Mouse (Mus musculus): ENCODE measurements around the gene Lamb3.
A peak's percentile ranks its signal among the peaks of the same experiment; 100 is the strongest.

Lamb3 gene

DNA sequence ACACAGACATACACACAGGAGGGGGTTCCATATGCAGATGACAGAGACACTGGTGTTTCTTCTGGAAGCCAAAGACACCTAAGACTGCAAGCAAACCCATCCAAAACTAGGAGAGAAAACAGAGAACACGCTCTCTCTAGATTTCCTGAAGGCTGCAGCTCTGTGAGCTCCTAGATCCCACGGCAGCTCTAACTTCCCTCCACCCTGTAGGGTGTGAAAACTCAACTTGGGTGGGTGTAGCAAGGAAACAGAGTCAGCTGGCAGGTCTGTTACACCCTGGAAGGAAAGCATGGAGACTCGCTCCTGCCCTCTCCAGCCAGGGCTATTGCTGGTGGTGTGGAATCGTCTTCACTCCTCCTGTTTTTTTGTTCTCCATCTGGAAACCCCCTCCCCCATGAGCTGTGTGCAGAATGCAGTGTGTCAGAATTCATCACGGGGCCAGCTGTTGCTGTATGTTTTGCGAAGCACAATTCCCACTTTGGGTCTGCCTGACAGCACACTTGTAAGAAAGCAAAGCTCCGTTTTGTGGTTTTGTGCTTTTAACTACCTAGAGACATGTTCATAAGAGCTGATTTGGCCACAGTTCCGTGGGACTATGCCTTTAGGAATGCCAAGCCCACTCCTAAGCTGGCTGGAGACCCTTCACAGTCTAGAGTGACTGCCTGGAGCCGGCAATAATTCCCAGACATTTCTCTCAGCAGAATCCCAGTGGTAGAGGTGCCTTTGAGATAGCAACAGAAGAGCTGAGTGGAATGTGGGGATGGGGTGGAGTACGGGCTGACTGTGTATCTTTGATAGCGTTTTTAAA is 174.3 kb downstream of the Lamb3 start:
- DNase-seq (ENCODE audit: low read depth, low spot score), result no peak

DNA sequence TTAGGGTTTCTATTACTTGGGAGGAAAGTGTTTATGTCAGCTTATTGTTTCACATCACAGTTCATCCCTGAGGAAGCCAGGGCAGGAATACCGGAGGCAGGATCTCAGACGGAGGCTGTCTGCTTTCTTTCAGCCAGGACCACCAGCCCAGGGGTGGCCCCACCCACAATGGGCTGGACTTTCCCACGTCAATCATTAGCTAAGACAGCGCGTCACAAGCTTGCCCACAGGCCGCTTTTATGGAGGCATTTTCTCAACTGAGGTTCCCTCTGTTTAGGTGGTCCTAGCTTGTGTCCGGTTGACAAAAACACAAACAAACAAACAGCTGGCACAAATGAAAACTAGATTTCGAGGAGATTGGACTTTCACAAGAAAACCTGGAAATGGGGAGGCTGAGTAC is 174.9 kb downstream of the Lamb3 start:
- DNase-seq (ENCODE audit: low read depth, low spot score), result no peak

DNA sequence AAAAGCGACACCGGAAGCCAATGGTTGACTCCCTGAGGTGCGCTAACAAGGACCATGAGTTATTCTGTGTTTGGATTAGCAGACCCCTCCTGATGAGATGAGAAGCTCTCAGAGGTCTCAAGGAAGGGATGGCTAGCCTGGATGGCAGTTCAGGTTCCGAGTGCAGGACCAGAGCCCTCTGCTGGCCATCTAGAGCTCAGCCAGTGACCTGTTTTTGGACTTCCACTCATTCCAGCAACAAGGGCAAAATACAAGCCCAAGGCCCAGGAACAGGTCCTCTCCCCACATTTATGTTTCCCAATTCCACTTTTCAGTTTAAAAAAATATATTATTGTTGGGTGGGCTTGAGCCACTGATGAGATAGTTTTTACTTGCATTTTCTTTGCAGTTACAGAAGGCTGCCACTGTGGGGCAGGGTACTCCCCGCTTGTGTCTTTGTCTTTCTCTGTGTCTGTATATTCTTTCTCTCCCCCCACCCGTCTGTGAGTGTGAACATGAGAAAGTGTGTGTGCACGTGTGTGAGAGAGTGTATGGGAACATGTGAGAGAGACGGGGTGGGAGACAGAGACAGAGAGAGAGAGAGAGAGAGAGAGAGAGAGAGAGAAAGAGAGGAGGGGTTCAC is 175.5 kb downstream of the Lamb3 start:
- DNase-seq (ENCODE audit: low read depth, low spot score), result peak; percentile 58

- DNase-seq (ENCODE audit: low read depth, low spot score), result peak; percentile 91
Measured at GRCm38 (mm10) chr1:193386136-193386535, 178.6 kb downstream of the Lamb3 start.

- DNase-seq (ENCODE audit: low read depth, low spot score), result peak; percentile 23
Measured at GRCm38 (mm10) chr1:193387241-193387640, 179.7 kb downstream of the Lamb3 start.

- DNase-seq (ENCODE audit: low read depth, low spot score), result no peak
Measured at GRCm38 (mm10) chr1:193389505-193389904, 182.0 kb downstream of the Lamb3 start.

- DNase-seq (ENCODE audit: low read depth, low spot score), result no peak
Measured at GRCm38 (mm10) chr1:193390004-193390403, 182.5 kb downstream of the Lamb3 start.

DNA sequence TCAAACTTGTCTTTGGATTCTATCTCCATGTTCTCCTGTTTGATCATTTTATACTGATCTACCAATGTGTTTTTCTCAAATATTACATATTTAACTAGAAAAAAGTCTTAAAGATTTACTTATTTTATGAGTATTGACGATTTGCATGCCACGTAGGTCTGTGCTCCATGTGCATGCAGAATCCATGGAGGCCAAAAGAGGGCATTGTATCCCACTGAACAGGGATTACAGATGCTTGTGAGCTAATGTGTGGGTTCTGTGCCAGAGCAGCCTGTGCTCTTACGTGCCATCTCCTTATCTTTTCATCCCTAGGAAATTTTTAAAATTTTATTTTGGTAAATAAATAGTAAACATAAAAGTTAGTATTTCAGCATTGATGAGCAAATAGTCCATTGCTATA is 184.8 kb downstream of the Lamb3 start:
- DNase-seq (ENCODE audit: low read depth, low spot score), result peak; percentile 27
